12 mouse cellular contexts compared by ENCODE assay signal in the genomic region with DNA sequence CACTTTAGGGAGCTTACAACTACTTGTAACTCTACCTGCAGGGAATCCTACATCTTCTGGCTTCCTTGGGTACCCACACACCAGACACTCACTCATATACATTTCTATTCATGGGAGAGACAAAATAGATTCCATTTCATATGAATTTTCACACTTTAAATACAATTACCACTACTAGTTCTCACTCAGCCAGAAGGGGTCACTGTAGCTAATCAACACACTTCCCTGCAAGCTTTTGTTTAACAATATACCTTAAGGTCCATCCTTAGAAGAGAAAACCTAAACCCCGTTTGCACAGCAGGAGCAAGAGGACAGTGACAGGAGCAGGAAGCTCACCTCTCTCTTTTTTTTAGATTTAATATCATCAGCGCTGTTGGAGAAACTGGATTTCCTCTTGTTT. TPM values are rescaled to one million over a fixed set of nuclear protein-coding genes. Genes with fewer than 3 reads are reported as not detected.
DNase-seq lines count a peak whose midpoint lies in the region; ATAC-seq and TF ChIP-seq lines count a peak whose summit lies in the region.
"Had no signal": no experiment of that assay in that cellular context is flagged by ENCODE, and none has a peak within 500 bp of the region (broad histone marks: within the 10 kb centered on the region; RNA-seq: fewer than 3 reads in every experiment).

No protein-coding gene starts in this region.

- H3K4me1 ChIP-seq in forebrain, embryonic 14.5 days (ENCODE audit: control insufficient read depth, insufficient read depth, low read length), result no peaks in the 10 kb centered on the region
- H3K4me1 ChIP-seq in forebrain, embryonic 13.5 days, result no peaks in the 10 kb centered on the region

- intact Hi-C loops in left cerebral cortex, adult 2 months (cut with DNase I), result no loop called here
- intact Hi-C loops in left cerebral cortex, postnatal 36 days (cut with DNase I), result loop anchor here (5.0 kb wide), 1 partner anchor 102 kb away; no protein-coding TSS in a partner anchor

- peaks cover 82% of the 10 kb centered on the region for H3K36me3 ChIP-seq in forebrain, embryonic 14.5 days (ENCODE audit: control insufficient read depth, insufficient read depth, low read length)
- peaks cover 78% of the 10 kb centered on the region for H3K36me3 ChIP-seq in forebrain, embryonic 13.5 days (ENCODE audit: poor library complexity, severe bottlenecking)

- no peaks in the 10 kb centered on the region for H3K27me3 ChIP-seq in forebrain, embryonic 14.5 days (replicated peaks; ENCODE audit: control insufficient read depth, insufficient read depth, low read length)
- H3K27me3 ChIP-seq in forebrain, embryonic 13.5 days, result no peaks in the 10 kb centered on the region
- H3K27me3 ChIP-seq: neural tube, embryonic 15.5 days had no signal

- peak; percentile 52 for TF ChIP-seq CTCF in left cerebral cortex, adult 2 months (IDR thresholded peaks at IDR 0.05)
- no peak for TF ChIP-seq CTCF in brain, embryonic 14.5 days (IDR thresholded peaks at IDR 0.05; ENCODE audit: borderline replicate concordance, extremely low read depth, insufficient read depth, insufficient read length)

- TF ChIP-seq POLR2A in brain, embryonic 14.5 days (IDR thresholded peaks at IDR 0.05; ENCODE audit: borderline replicate concordance, extremely low read depth, insufficient read depth, insufficient read length, poor library complexity, severe bottlenecking), result no peak

- H3K27ac ChIP-seq in forebrain, embryonic 14.5 days (ENCODE audit: low read depth, low read length), result no peak overlapping the region
- H3K27ac ChIP-seq in forebrain, embryonic 13.5 days, result no peak overlapping the region
- no peak overlapping the region for H3K27ac ChIP-seq in left cerebral cortex, adult 2 months
- H3K27ac ChIP-seq: neural tube, embryonic 15.5 days had no signal

- ATAC-seq in forebrain, embryonic 14.5 days, result no peak
- ATAC-seq in forebrain, embryonic 13.5 days, result no peak
- ATAC-seq: inflammation-experienced regulatory T-cells, adult 6 months had no signal

- H3K4me2 ChIP-seq in forebrain, embryonic 14.5 days (ENCODE audit: low read length), result no peak overlapping the region
- H3K4me2 ChIP-seq in forebrain, embryonic 13.5 days, result no peak overlapping the region
- H3K4me2 ChIP-seq: neural tube, embryonic 15.5 days had no signal

- no peak overlapping the region for H3K4me3 ChIP-seq in forebrain, embryonic 14.5 days (ENCODE audit: low read depth, low read length)
- H3K4me3 ChIP-seq in forebrain, embryonic 13.5 days, result no peak overlapping the region
- no peak overlapping the region for H3K4me3 ChIP-seq in left cerebral cortex, adult 2 months
- H3K4me3 ChIP-seq: neural tube, embryonic 15.5 days had no signal

- no peaks in the 10 kb centered on the region for H3K9me3 ChIP-seq in forebrain, embryonic 14.5 days (replicated peaks; ENCODE audit: control insufficient read depth, low read length)
- H3K9me3 ChIP-seq in forebrain, embryonic 13.5 days (replicated peaks), result no peaks in the 10 kb centered on the region
- H3K9me3 ChIP-seq: neural tube, embryonic 15.5 days had no signal

- H3K9ac ChIP-seq in forebrain, embryonic 14.5 days (ENCODE audit: low read length), result no peak overlapping the region
- no peak overlapping the region for H3K9ac ChIP-seq in forebrain, embryonic 13.5 days
- H3K9ac ChIP-seq: neural tube, embryonic 15.5 days had no signal

- WGBS in forebrain, embryonic 14.5 days, result 63% methylated on average over 2 of the region's 2 CpGs
- WGBS in forebrain, embryonic 13.5 days, result 58% methylated on average over 2 of the region's 2 CpGs

- peak; percentile 46 for DNase-seq in forebrain, embryonic 14.5 days (ENCODE audit: low spot score)
- DNase-seq in left cerebral cortex, adult 2 months (ENCODE audit: extremely low spot score in 1 of 2, low spot score in 2 of 2), result no peak
- no peak for DNase-seq in left cerebral cortex, postnatal 36 days (ENCODE audit: low spot score in 2 of 2)
- peak; percentile 60 for DNase-seq in 416B (ENCODE audit: low read depth)
- DNase-seq in brain, embryonic 14.5 days (ENCODE audit: low read depth), result peak; percentile 56
- DNase-seq in ovary, postnatal 14 days (ENCODE audit: low spot score), result no peak
- no peak for DNase-seq in adrenal gland, adult 18-20 months (ENCODE audit: low spot score in 2 of 2)
- DNase-seq: right cerebral cortex, postnatal 4 days had no signal

RNA-seq across cellular contexts. Expression of gene Cbx5, which starts 34.5 kb away (rescaled TPM):
- polyA plus RNA-seq in forebrain, embryonic 14.5 days (2014; fragmentation: Nextera tagmentation; extraction: Ambion mirVana), result 154 and 164 TPM in 2 replicates
- 161 and 174 TPM in 2 replicates for polyA plus RNA-seq in forebrain, embryonic 13.5 days (2015; fragmentation: Nextera tagmentation; extraction: Ambion mirVana)
- 100 to 1,000 TPM; 171 to 176 TPM for total RNA-seq in left cerebral cortex, adult 2 months (2021)
- 100 to 1,000 TPM; 158 to 174 TPM for total RNA-seq in left cerebral cortex, postnatal 36 days (2021)
- 101 and 118 TPM in 2 replicates for polyA plus RNA-seq in brain, embryonic 14.5 days (2012; rRNA removed)
- total RNA-seq in adrenal gland, adult 18-20 months (2021), result 10 to 100 TPM; 65.0 to 76.3 TPM

RNA-seq across cellular contexts. Expression of gene Hnrnpa1, which starts 35.1 kb away (rescaled TPM):
- polyA plus RNA-seq in forebrain, embryonic 14.5 days (2014; fragmentation: Nextera tagmentation; extraction: Ambion mirVana), result 790 and 857 TPM in 2 replicates
- polyA plus RNA-seq in forebrain, embryonic 13.5 days (2015; fragmentation: Nextera tagmentation; extraction: Ambion mirVana), result 1,312 and 1,385 TPM in 2 replicates
- total RNA-seq in left cerebral cortex, adult 2 months (2021), result 100 to 1,000 TPM; 233 to 247 TPM
- total RNA-seq in left cerebral cortex, postnatal 36 days (2021), result 100 to 1,000 TPM; 199 to 232 TPM
- 976 and 1,085 TPM in 2 replicates for polyA plus RNA-seq in brain, embryonic 14.5 days (2012; rRNA removed)
- 100 to 1,000 TPM; 160 to 179 TPM for total RNA-seq in adrenal gland, adult 18-20 months (2021)

RNA-seq across cellular contexts. Expression of gene Smug1, which starts 38.3 kb away (rescaled TPM):
- polyA plus RNA-seq in forebrain, embryonic 14.5 days (2014; fragmentation: Nextera tagmentation; extraction: Ambion mirVana), result 25.3 and 26.5 TPM in 2 replicates
- polyA plus RNA-seq in forebrain, embryonic 13.5 days (2015; fragmentation: Nextera tagmentation; extraction: Ambion mirVana), result 24.4 and 27.3 TPM in 2 replicates
- 10 to 100 TPM; 20.7 to 23.2 TPM for total RNA-seq in left cerebral cortex, adult 2 months (2021)
- 10 to 100 TPM; 18.3 to 20.0 TPM for total RNA-seq in left cerebral cortex, postnatal 36 days (2021)
- polyA plus RNA-seq in brain, embryonic 14.5 days (2012; rRNA removed), result 30.5 and 31.6 TPM in 2 replicates
- total RNA-seq in adrenal gland, adult 18-20 months (2021), result 10 to 100 TPM; 12.5 to 13.2 TPM

RNA-seq across cellular contexts. Expression of gene Nfe2, which starts 53.0 kb away (rescaled TPM):
- polyA plus RNA-seq in forebrain, embryonic 14.5 days (2014; fragmentation: Nextera tagmentation; extraction: Ambion mirVana), result 0.42 and 1.1 TPM in 2 replicates
- 0.57 and 1.6 TPM in 2 replicates for polyA plus RNA-seq in forebrain, embryonic 13.5 days (2015; fragmentation: Nextera tagmentation; extraction: Ambion mirVana)
- not detected for total RNA-seq in left cerebral cortex, adult 2 months (2021)
- not detected for total RNA-seq in left cerebral cortex, postnatal 36 days (2021)
- 0.53 and 1.2 TPM in 2 replicates for polyA plus RNA-seq in brain, embryonic 14.5 days (2012; rRNA removed)
- total RNA-seq in adrenal gland, adult 18-20 months (2021), result under 1 TPM in 1 of 2 experiments, not detected in 1; 0.67 TPM
- total RNA-seq: layer of hippocampus, postnatal 14 days had no signal

Comparison
In these comparisons a context has a peak if more than half of its experiments do, and no peak if none do; other contexts are left out.
1. DNase-seq: peak in forebrain, embryonic 14.5 days (single experiment), 416B (single experiment) and brain, embryonic 14.5 days (single experiment); none in left cerebral cortex, adult 2 months (0 of 2), left cerebral cortex, postnatal 36 days (0 of 2), ovary, postnatal 14 days (single experiment) and adrenal gland, adult 18-20 months (0 of 2).